Mouse (Mus musculus) Muller cell, postnatal 12 days (primary cell): ENCODE measurements around the gene Fbxo46.
"Not testable (repeated sequence)": the region's sequence is repeated elsewhere in the genome, so short reads cannot be mapped to it uniquely, and the experiment has no call there.

ENCODE experiments used
- DNase-seq: peaks from one replicate; pipeline ENCODE4 v3.0.0-alpha.2; 2015; ENCODE audit errors: inconsistent ontology term

Gene Fbxo46

DNA sequence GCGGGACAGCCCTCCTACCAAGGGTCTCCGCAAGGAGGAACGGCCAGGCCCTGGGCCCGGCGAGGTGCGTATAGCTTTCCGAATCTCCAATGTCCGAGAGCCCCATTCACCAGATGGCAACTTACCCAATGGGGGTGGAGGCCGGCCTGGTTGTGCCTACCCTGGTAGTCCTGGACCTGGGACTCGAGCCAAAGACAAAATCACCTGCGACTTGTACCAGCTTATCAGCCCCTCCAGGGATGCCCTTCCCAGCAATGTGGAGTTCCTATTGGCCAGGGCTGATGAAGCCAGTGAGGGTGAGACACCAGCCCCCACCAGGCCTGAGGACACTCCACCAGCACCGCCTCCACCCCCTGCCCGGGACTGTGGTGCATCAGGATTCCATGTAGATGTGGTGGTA is 16.5 kb downstream of the Fbxo46 start:
- DNase-seq = no peak

DNA sequence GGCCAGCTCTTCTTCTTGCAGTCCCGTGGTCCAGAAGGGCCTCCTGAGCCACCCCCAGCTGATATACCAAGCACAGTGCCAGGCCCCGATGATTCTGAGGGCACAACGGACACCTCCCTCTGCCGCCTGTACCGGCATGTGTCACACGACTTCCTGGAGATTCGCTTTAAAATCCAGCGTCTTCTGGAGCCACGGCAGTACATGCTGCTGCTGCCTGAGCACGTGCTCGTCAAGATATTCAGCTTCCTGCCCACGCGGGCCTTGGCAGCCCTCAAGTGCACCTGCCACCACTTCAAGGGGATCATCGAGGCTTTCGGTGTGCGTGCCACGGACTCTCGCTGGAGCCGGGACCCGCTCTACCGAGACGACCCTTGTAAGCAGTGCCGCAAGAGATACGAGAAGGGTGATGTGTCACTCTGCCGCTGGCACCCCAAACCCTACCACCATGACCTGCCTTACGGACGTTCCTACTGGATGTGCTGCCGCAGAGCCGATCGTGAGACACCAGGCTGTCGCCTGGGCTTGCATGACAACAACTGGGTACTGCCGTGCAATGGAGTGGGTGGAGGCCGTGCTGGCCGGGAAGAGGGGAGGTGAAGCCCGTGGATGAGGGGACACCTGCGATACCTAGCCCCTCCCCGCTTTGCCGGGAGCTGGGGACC is 17.1 kb downstream of the Fbxo46 start:
- DNase-seq = no peak

DNA sequence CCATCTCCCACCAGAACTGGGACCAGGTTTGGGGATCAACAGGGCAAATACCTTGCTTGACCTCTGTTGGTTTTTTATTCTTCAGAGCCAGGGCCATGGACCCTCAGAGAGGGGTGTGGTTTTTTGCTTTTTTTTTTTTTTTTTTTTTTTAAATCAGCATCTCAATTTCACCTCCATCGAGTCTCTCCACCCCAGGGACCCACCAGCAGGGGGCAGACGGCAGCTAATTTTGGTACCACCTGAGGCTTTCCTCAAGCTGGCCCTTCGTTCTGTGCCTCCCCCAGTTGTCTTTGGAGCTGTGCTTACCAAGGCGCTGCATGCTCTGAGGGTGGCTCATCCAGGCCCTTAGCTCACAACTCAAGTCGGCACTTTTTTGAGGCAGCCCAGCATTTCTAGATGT is 17.7 kb downstream of the Fbxo46 start:
- DNase-seq = peak; percentile 59

DNA sequence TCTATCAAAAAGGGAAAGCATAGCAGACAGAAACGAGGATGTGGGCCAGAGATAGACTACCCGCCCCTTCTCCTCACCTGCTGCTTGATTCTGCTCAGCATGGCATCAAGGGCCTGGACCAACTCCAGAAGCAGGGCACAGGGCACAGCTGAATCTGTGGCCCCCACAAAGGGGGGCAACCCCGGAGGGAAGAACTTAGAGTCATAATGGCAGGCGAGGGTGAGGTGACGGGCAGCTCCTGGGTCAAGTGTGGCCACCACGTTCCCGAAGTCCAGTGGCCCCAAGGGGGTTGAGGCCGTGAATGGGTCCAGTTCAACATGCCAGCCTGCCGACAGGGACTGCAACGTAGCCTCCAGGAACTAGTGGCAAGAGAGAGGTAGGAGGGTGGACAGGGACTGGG is 27.1 kb downstream of the Fbxo46 start:
- no peak for DNase-seq

DNA sequence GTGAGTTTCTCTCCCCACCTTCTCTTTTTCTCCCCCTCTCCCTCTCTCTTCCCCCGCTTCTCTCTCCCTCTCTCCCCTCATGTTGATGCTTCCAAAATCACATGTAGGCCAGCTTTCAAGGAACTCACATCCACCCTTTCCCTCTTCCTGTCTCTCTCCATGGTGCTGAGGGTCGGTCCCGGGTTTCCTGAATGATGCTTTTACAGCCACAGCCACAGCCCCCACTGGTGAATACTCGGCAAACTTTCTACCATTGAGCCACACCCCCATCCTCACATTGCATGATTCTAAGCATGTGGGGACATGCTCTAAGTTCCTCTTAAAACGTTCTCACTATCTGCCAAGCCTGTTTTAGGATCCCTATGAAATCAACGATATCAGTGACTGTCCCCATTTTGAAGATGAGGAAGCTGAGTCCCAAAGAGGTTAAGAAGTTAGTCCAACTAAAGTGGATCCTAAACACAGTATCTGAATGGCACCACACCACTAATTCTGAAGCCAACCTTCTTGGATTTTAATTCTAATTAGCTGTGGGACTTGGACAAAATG is 27.9 kb downstream of the Fbxo46 start:
- DNase-seq = peak; percentile 13

GRCm38 (mm10) chr7:19148180-19148874 is 28.7 kb downstream of the Fbxo46 start:
- DNase-seq = no peak

- peak; percentile 100 for DNase-seq
These were observed 29.3 kb downstream of the Fbxo46 start, which contains the start of gene Qpctl for GRCm38 (mm10) chr7:19148875-19149541. TSS of gene Qpctl (minus strand) at chr7:19149291.

DNA sequence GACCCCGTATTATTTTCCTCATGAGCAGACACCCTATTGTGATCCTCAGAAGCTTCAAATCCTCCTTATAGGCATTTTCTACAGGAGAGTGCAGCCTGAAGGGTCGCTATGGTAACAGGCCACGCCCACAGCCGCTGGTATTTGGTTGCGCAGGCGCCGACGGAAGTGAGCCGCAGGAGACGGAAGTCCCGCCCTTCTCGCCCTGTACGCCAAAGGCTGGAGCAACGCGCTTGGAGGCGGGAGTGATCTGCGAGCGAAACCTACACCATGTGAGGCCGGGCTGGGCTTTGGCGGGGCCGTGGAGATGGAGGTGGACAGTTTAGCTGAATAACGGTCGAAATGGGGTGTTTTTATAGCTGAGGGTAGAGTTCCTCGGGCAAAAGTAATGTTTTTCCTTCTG is 30.0 kb downstream of the Fbxo46 start, which contains the start of gene Snrpd2:
Snrpd2 (plus strand) TSS at position 97 of the 400 bp plus-strand sequence.
- peak; percentile 97 for DNase-seq

- DNase-seq = not testable (repeated sequence)
These were observed 31.5 kb downstream of the Fbxo46 start for GRCm38 (mm10) chr7:19151121-19151520.

DNA sequence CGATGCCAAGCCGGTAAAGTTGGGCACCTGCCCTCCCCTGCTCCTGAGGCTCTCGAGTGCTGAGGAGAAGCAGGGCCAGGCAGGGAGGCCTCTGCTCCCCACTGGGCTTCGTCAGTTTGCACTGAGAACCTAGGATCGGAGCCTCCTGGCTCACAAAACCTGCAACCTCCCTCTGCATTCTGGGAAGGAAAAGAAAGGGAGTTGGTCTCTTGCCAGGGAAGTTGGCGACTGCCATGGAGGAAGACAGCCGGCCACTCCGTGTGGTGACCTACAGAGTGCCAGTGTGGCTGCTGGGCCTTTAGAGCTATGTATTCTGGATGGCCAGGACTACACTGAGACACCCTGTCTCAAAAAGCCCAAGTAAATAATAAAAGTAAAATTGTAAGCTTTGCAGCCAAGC is 35.1 kb downstream of the Fbxo46 start:
- no peak for DNase-seq

- DNase-seq = peak; percentile 44
These were observed 36.3 kb downstream of the Fbxo46 start for GRCm38 (mm10) chr7:19155825-19156475.

GRCm38 (mm10) chr7:19157160-19157800 is 37.6 kb downstream of the Fbxo46 start:
- DNase-seq = peak; percentile 86

GRCm38 (mm10) chr7:19158601-19159000 is 38.9 kb downstream of the Fbxo46 start:
- DNase-seq = no peak

- no peak for DNase-seq
These were observed 39.8 kb downstream of the Fbxo46 start for GRCm38 (mm10) chr7:19159411-19159810.

DNA sequence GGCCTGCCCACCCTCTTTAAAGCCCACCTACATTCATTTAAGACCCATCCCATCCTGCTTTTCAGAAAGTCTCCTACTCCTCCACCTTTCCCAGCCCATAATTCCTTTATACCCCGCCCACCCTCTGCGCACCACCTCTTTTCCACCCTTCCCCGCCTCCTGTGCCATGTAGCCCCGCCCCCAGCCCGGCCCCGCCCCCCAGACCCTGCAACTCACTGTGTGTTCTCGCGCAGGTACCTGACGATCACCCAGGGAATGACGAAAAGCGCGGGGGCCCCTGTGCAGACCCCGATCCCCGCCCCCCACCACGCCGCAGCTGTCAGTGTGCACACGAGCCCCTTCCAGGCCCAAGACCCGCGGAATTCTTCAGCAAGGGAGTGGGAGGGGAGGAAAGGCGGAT is 40.5 kb downstream of the Fbxo46 start:
- peak; percentile 55 for DNase-seq

- DNase-seq = no peak
These were observed 43.3 kb downstream of the Fbxo46 start for GRCm38 (mm10) chr7:19162928-19163327.

- no peak for DNase-seq
These were observed 44.1 kb downstream of the Fbxo46 start for GRCm38 (mm10) chr7:19163752-19164151.

DNA sequence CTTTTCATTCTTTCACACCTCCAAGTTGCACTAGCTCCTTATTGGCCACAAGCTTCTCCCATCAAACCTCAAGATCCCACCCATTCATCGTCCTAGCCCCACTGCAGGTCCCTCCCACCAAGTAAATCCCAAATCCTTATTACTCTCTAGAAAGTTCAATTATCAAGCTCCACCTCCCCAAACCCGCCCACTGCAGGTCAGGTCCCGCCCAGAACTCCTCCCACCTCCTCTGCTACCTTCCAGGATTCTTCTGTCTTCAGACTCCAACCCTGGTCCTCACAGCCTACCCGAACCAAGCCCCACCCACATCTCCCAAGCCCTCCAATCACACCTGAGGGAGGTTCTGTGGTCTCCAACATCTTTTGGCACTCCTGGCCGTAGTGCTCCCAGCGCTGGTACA is 44.5 kb downstream of the Fbxo46 start:
- DNase-seq = peak; percentile 12

DNA sequence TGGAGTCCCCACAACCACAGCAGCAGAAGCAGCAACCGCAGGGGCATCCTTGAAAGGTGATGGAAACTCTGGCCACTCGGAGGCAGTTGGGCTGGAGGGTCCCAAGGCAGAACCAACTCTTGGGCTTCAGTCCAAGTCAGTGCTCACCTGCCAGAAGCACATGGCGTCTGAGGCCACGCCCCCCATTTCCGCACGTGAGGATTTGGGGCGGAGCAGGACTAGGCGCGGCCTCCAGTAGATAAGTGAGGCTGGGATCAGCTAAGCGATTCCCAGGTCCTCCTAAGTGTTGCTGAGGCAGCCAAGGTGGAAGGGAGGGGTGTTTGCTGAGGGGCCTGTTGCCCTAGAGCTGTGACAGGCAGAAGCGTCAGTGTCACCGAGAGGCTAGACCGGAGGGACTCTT is 45.3 kb downstream of the Fbxo46 start:
- DNase-seq = no peak

GRCm38 (mm10) chr7:19165656-19166423 is 46.2 kb downstream of the Fbxo46 start, which contains the start of gene Gipr:
TSS of gene Gipr (minus strand) at chr7:19166127.
- DNase-seq = peak; percentile 55

GRCm38 (mm10) chr7:19166990-19167389 is 47.3 kb downstream of the Fbxo46 start:
- DNase-seq = no peak
